Mouse (Mus musculus): ENCODE data around the gene Tmprss11f. TPM values are rescaled to one million over a fixed set of nuclear protein-coding genes. Genes with fewer than 3 reads are reported as not detected.
"Not testable (repeated sequence)": the region's sequence is repeated elsewhere in the genome, so short reads cannot be mapped to it uniquely, and the experiment has no call there.

Gene Tmprss11f
- not detected in 2 replicates for polyA plus RNA-seq (2014; fragmentation: Nextera tagmentation; extraction: Ambion mirVana)

GRCm38 (mm10) chr5:86632324-86632723, at the start of gene Tmprss11f:
Gene Tmprss11f (minus strand): TSS chr5:86632424.
- no peak within 1 kb of the TSS for H3K4me3 ChIP-seq (ENCODE audit: low read depth, low read length)
- ATAC-seq (replicated peaks; ENCODE audit: insufficient number of reproducible peaks, low FRiP score, low TSS enrichment, low read depth) (no peak), DNase-seq (ENCODE audit: low spot score) (no peak)
- WGBS = 77% methylated on average over 5 of the region's 5 CpGs
- no peaks in the 10 kb centered on the region for H3K4me1 ChIP-seq (ENCODE audit: control insufficient read depth, insufficient read depth, low read length)
- no peak within 1 kb of the TSS for H3K4me2 ChIP-seq (ENCODE audit: low read depth, low read length)
- no peaks in the 10 kb centered on the region for H3K9me3 ChIP-seq (replicated peaks; ENCODE audit: control insufficient read depth, low read length)
- H3K27ac ChIP-seq (replicated peaks; ENCODE audit: low read depth, low read length) = no peak within 1 kb of the TSS
- H3K27me3 ChIP-seq (ENCODE audit: control insufficient read depth, insufficient read depth, low read length) = no peaks in the 10 kb centered on the region
- no peaks in the 10 kb centered on the region for H3K36me3 ChIP-seq (replicated peaks; ENCODE audit: control insufficient read depth, insufficient read depth, low read depth, low read length)
- H3K9ac ChIP-seq (replicated peaks; ENCODE audit: low read length) = no peak within 1 kb of the TSS

- no peak within 1 kb of the TSS for H3K4me3 ChIP-seq (ENCODE audit: low read depth, low read length)
- WGBS = 68% methylated on average over 5 of the region's 5 CpGs
- H3K36me3 ChIP-seq (replicated peaks; ENCODE audit: control insufficient read depth, insufficient read depth, low read depth, low read length) = no peaks in the 10 kb centered on the region
- H3K27me3 ChIP-seq (ENCODE audit: control insufficient read depth, insufficient read depth, low read length) = no peaks in the 10 kb centered on the region
- H3K4me2 ChIP-seq (ENCODE audit: low read depth, low read length) = no peak within 1 kb of the TSS
- no peak for DNase-seq (ENCODE audit: low spot score)
- H3K4me1 ChIP-seq (ENCODE audit: control insufficient read depth, insufficient read depth, low read length) = no peaks in the 10 kb centered on the region
- no peak within 1 kb of the TSS for H3K9ac ChIP-seq (replicated peaks; ENCODE audit: low read length)
- no peaks in the 10 kb centered on the region for H3K9me3 ChIP-seq (replicated peaks; ENCODE audit: control insufficient read depth, low read length)
- no peak within 1 kb of the TSS for H3K27ac ChIP-seq (replicated peaks; ENCODE audit: low read depth, low read length)
- ATAC-seq (replicated peaks; ENCODE audit: insufficient number of reproducible peaks, low FRiP score, low TSS enrichment, low read depth) = no peak
Measured at GRCm38 (mm10) chr5:86676262-86676661, 44.0 kb upstream of the Tmprss11f start, which contains the start of gene Tmprss11b. Gene Tmprss11b (minus strand): TSS chr5:86676362.

DNA sequence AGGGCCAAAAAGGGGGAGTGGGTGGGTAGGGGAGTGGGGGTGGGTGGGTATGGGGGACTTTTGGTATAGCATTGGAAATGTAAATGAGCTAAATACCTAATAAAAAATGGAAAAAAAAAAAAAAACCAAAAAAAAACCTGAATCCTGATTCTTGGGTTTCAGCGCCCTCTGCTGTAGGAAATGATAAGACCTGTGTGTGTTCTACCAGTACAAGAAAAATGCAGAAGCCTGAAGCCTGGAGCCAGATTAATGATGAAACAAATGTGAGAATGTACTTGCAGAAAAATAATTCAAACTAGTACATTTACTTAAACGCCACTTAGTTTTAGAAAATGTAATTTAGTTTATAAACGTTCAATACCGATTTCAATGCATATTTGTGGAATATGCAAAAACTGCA, 17.0 kb upstream of the Tmprss11f start:
- not testable (repeated sequence) for H3K27ac ChIP-seq (replicated peaks; ENCODE audit: low read depth, low read length); H3K9ac ChIP-seq (replicated peaks; ENCODE audit: low read length); H3K36me3 ChIP-seq (replicated peaks; ENCODE audit: control insufficient read depth, insufficient read depth, low read depth, low read length); H3K27me3 ChIP-seq (ENCODE audit: control insufficient read depth, insufficient read depth, low read length); ATAC-seq (replicated peaks; ENCODE audit: insufficient number of reproducible peaks, low FRiP score, low TSS enrichment, low read depth); H3K4me1 ChIP-seq (ENCODE audit: control insufficient read depth, insufficient read depth, low read length); H3K4me3 ChIP-seq (ENCODE audit: low read depth, low read length); H3K4me2 ChIP-seq (ENCODE audit: low read depth, low read length); H3K9me3 ChIP-seq (replicated peaks; ENCODE audit: control insufficient read depth, low read length)
- 29% methylated on average over 4 of the region's 4 CpGs for WGBS
- peak; percentile 65 for DNase-seq (ENCODE audit: low spot score)

DNA sequence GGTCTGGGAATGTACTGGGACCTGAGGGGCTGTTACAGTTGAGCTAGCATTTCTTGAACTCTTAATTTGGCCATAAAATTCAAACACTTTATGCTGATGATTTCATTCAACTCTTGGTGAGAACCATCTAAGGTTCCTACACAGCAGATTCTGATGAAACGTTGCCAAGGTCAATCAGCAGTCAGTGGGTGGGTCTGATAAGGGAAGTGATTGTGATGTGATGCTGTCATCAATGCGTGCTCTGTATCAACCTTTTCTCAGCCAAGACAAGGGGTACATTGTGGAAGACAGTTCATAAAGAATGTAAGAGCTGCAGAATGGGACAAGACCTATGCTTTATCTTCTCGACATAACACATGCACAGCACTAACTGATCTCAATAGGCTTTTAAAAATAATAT, 8.6 kb upstream of the Tmprss11f start:
- Histone ChIP-seq H3K36me3 (replicated peaks; ENCODE audit: control insufficient read depth, insufficient read depth, low read depth, low read length) (no peaks in the 10 kb centered on the region), H3K4me3 (ENCODE audit: low read depth, low read length) (no peak overlapping the region), H3K9ac (replicated peaks; ENCODE audit: low read length) (no peak overlapping the region), H3K9me3 (replicated peaks; ENCODE audit: control insufficient read depth, low read length) (no peaks in the 10 kb centered on the region), H3K27me3 (ENCODE audit: control insufficient read depth, insufficient read depth, low read length) (no peaks in the 10 kb centered on the region), H3K4me2 (ENCODE audit: low read depth, low read length) (no peak overlapping the region), H3K4me1 (ENCODE audit: control insufficient read depth, insufficient read depth, low read length) (no peaks in the 10 kb centered on the region), H3K27ac (replicated peaks; ENCODE audit: low read depth, low read length) (no peak overlapping the region)
- 66% methylated on average over 3 of the region's 3 CpGs for WGBS
- ATAC-seq (replicated peaks; ENCODE audit: insufficient number of reproducible peaks, low FRiP score, low TSS enrichment, low read depth) (no peak), DNase-seq (ENCODE audit: low spot score) (no peak)

DNA sequence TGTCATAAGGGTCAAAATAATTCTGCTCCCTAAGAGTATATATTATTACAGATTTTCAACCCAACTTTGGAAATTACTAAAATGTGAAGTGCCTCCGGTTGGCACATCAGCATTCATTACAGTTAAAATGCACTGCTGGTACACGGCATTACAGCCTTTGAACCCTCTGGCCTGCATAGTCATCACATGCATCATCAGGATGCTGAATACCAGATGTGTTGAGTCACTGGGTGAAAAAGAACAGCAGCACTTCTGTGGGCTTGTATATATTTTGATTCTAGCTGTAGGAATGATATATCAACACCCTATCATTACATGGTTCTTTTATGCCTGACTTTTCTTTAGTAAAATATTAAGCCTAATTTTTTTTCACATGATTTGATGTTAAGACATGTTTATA, 1.5 kb downstream of the Tmprss11f start:
- no peaks in the 10 kb centered on the region for H3K9me3 ChIP-seq (replicated peaks; ENCODE audit: control insufficient read depth, low read length)
- no peaks in the 10 kb centered on the region for H3K27me3 ChIP-seq (ENCODE audit: control insufficient read depth, insufficient read depth, low read length)
- no peak overlapping the region for H3K4me3 ChIP-seq (ENCODE audit: low read depth, low read length)
- 72% methylated on average over 2 of the region's 2 CpGs for WGBS
- no peaks in the 10 kb centered on the region for H3K4me1 ChIP-seq (ENCODE audit: control insufficient read depth, insufficient read depth, low read length)
- H3K36me3 ChIP-seq (replicated peaks; ENCODE audit: control insufficient read depth, insufficient read depth, low read depth, low read length) = no peaks in the 10 kb centered on the region
- H3K9ac ChIP-seq (replicated peaks; ENCODE audit: low read length) = no peak overlapping the region
- H3K27ac ChIP-seq (replicated peaks; ENCODE audit: low read depth, low read length) = no peak overlapping the region
- no peak overlapping the region for H3K4me2 ChIP-seq (ENCODE audit: low read depth, low read length)
- ATAC-seq (replicated peaks; ENCODE audit: insufficient number of reproducible peaks, low FRiP score, low TSS enrichment, low read depth) (no peak), DNase-seq (ENCODE audit: low spot score) (no peak)

GRCm38 (mm10) chr5:86621778-86622177, 10.4 kb downstream of the Tmprss11f start:
- no peaks in the 10 kb centered on the region for H3K9me3 ChIP-seq (replicated peaks; ENCODE audit: control insufficient read depth, low read length)
- ATAC-seq (replicated peaks; ENCODE audit: insufficient number of reproducible peaks, low FRiP score, low TSS enrichment, low read depth) (no peak), DNase-seq (ENCODE audit: low spot score) (no peak)
- no peak overlapping the region for H3K4me3 ChIP-seq (ENCODE audit: low read depth, low read length)
- H3K4me1 ChIP-seq (ENCODE audit: control insufficient read depth, insufficient read depth, low read length) = no peaks in the 10 kb centered on the region
- H3K36me3 ChIP-seq (replicated peaks; ENCODE audit: control insufficient read depth, insufficient read depth, low read depth, low read length) = no peaks in the 10 kb centered on the region
- WGBS = 69% methylated on average over 1 of the region's 1 CpGs
- H3K27me3 ChIP-seq (ENCODE audit: control insufficient read depth, insufficient read depth, low read length) = no peaks in the 10 kb centered on the region
- no peak overlapping the region for H3K4me2 ChIP-seq (ENCODE audit: low read depth, low read length)
- H3K9ac ChIP-seq (replicated peaks; ENCODE audit: low read length) = no peak overlapping the region
- no peak overlapping the region for H3K27ac ChIP-seq (replicated peaks; ENCODE audit: low read depth, low read length)

- Histone ChIP-seq H3K4me2 (ENCODE audit: low read depth, low read length) (no peak overlapping the region), H3K27ac (replicated peaks; ENCODE audit: low read depth, low read length) (no peak overlapping the region), H3K9ac (replicated peaks; ENCODE audit: low read length) (no peak overlapping the region), H3K9me3 (replicated peaks; ENCODE audit: control insufficient read depth, low read length) (no peaks in the 10 kb centered on the region), H3K4me1 (ENCODE audit: control insufficient read depth, insufficient read depth, low read length) (no peaks in the 10 kb centered on the region), H3K36me3 (replicated peaks; ENCODE audit: control insufficient read depth, insufficient read depth, low read depth, low read length) (no peaks in the 10 kb centered on the region), H3K4me3 (ENCODE audit: low read depth, low read length) (no peak overlapping the region), H3K27me3 (ENCODE audit: control insufficient read depth, insufficient read depth, low read length) (no peaks in the 10 kb centered on the region)
- DNase-seq (ENCODE audit: low spot score) (no peak), ATAC-seq (replicated peaks; ENCODE audit: insufficient number of reproducible peaks, low FRiP score, low TSS enrichment, low read depth) (no peak)
- 87% methylated on average over 3 of the region's 3 CpGs for WGBS
Measured at GRCm38 (mm10) chr5:86585896-86586295, 46.3 kb downstream of the Tmprss11f start.

GRCm38 (mm10) chr5:86582618-86583017, 49.6 kb downstream of the Tmprss11f start:
- DNase-seq (ENCODE audit: low spot score) (no peak), ATAC-seq (replicated peaks; ENCODE audit: insufficient number of reproducible peaks, low FRiP score, low TSS enrichment, low read depth) (no peak)
- no peak overlapping the region for H3K4me2 ChIP-seq (ENCODE audit: low read depth, low read length)
- no peaks in the 10 kb centered on the region for H3K4me1 ChIP-seq (ENCODE audit: control insufficient read depth, insufficient read depth, low read length)
- H3K36me3 ChIP-seq (replicated peaks; ENCODE audit: control insufficient read depth, insufficient read depth, low read depth, low read length) = no peaks in the 10 kb centered on the region
- H3K9ac ChIP-seq (replicated peaks; ENCODE audit: low read length) = no peak overlapping the region
- no peak overlapping the region for H3K27ac ChIP-seq (replicated peaks; ENCODE audit: low read depth, low read length)
- no peaks in the 10 kb centered on the region for H3K27me3 ChIP-seq (ENCODE audit: control insufficient read depth, insufficient read depth, low read length)
- 89% methylated on average over 5 of the region's 5 CpGs for WGBS
- no peak overlapping the region for H3K4me3 ChIP-seq (ENCODE audit: low read depth, low read length)
- H3K9me3 ChIP-seq (replicated peaks; ENCODE audit: control insufficient read depth, low read length) = no peaks in the 10 kb centered on the region

Measured in embryonic facial prominence, embryonic 11.5 days (tissue).